Mouse (Mus musculus) retina, postnatal 7 days (tissue): ENCODE data around the gene Ggct.

Experiments
- DNase-seq: peaks from one replicate; pipeline ENCODE4 v3.0.0-alpha.2; 2012; ENCODE audit warnings: low read depth, low spot score

The Ggct gene

GRCm38 (mm10) chr6:54952542-54952941, 40.2 kb downstream of the Ggct start:
- DNase-seq, result no peak

- no peak for DNase-seq
Measured at GRCm38 (mm10) chr6:54948682-54949081, 44.1 kb downstream of the Ggct start.

GRCm38 (mm10) chr6:54946241-54946953, 46.4 kb downstream of the Ggct start:
- no peak for DNase-seq

- DNase-seq, result no peak
Measured at GRCm38 (mm10) chr6:54944551-54944950, 48.2 kb downstream of the Ggct start.

GRCm38 (mm10) chr6:54943753-54944152, 49.0 kb downstream of the Ggct start:
- no peak for DNase-seq

GRCm38 (mm10) chr6:54943292-54943691, 49.5 kb downstream of the Ggct start:
- DNase-seq, result no peak

- DNase-seq, result no peak
Measured at GRCm38 (mm10) chr6:54941149-54941548, 51.6 kb downstream of the Ggct start.

- no peak for DNase-seq
Measured at GRCm38 (mm10) chr6:54940126-54940525, 52.6 kb downstream of the Ggct start.

- no peak for DNase-seq
Measured at GRCm38 (mm10) chr6:54939631-54940030, 53.1 kb downstream of the Ggct start.

- DNase-seq, result no peak
Measured at GRCm38 (mm10) chr6:54936496-54936895, 56.3 kb downstream of the Ggct start.

- DNase-seq, result no peak
Measured at GRCm38 (mm10) chr6:54934930-54935329, 57.8 kb downstream of the Ggct start.

GRCm38 (mm10) chr6:54934313-54934712, 58.4 kb downstream of the Ggct start:
- no peak for DNase-seq

GRCm38 (mm10) chr6:54933866-54934265, 58.9 kb downstream of the Ggct start:
- DNase-seq, result no peak

- DNase-seq, result no peak
Measured at GRCm38 (mm10) chr6:54933216-54933615, 59.5 kb downstream of the Ggct start.
